Mouse (Mus musculus) spleen, adult 10 weeks (tissue): ENCODE measurements around the gene Zfp952. TPM values are rescaled to one million over a fixed set of nuclear protein-coding genes. Genes with fewer than 3 reads are reported as not detected.

Experiments
- polyA plus RNA-seq: library from polyadenylated mRNA; stranded (reverse); fragments of 350-450 nt; fragmentation: Illumina TruSeq; extraction: RNeasy Lipid Tissue Mini Kit (QIAGEN cat#74804); gene quantifications from one replicate; pipeline ENCODE4 v1.2.3, GENCODE M21; 2015; ENCODE audit warnings: low replicate concordance; ENCODE audit not compliant: insufficient read depth

Gene Zfp952
- polyA plus RNA-seq = 36.4 TPM

GRCm38 (mm10) chr17:32992699-32993474, at the start of gene Zfp952:
Zfp952 (plus strand) TSS chr17:32993129.

GRCm38 (mm10) chr17:32947215-32947914, 45.6 kb upstream of the Zfp952 start, which contains the start of gene Cyp4f13:
Cyp4f13 (minus strand) TSS chr17:32947402.

GRCm38 (mm10) chr17:32965623-32966290, 27.2 kb upstream of the Zfp952 start, which contains the start of gene Zfp472:
Zfp472 (plus strand) TSS chr17:32965814.

GRCm38 (mm10) chr17:33032900-33033891, 40.3 kb downstream of the Zfp952 start, which contains the start of gene Zfp763:
Zfp763 (minus strand) TSS chr17:33033402.

Other genes with a start within 250 kb of the Zfp952 start
- 82.0 TPM for gene Zfp871, start 204.8 kb upstream of the Zfp952 start, polyA plus RNA-seq
- gene Zfp811, start 183.2 kb upstream of the Zfp952 start, polyA plus RNA-seq = 1.0 TPM
- gene Zfp799, start 162.9 kb upstream of the Zfp952 start, polyA plus RNA-seq = 11.3 TPM
- gene Zfp870, start 101.5 kb upstream of the Zfp952 start, polyA plus RNA-seq = 13.0 TPM
- not detected for gene Cyp4f14, start 75.8 kb upstream of the Zfp952 start, polyA plus RNA-seq
- gene Cyp4f13, start 45.7 kb upstream of the Zfp952 start, polyA plus RNA-seq = 40.5 TPM
- gene Zfp472, start 27.3 kb upstream of the Zfp952 start, polyA plus RNA-seq = 28.0 TPM
- 7.5 TPM for gene Zfp763, start 40.3 kb downstream of the Zfp952 start, polyA plus RNA-seq
- gene 4921501E09Rik, start 74.9 kb downstream of the Zfp952 start, polyA plus RNA-seq = not detected
- 8.2 TPM for gene Zfp563, start 96.2 kb downstream of the Zfp952 start, polyA plus RNA-seq
- gene Morc2b, start 146.6 kb downstream of the Zfp952 start, polyA plus RNA-seq = not detected
- gene Olfr55, start 175.3 kb downstream of the Zfp952 start, polyA plus RNA-seq = not detected
- gene Olfr239, start 198.2 kb downstream of the Zfp952 start, polyA plus RNA-seq = not detected
- not detected for gene Olfr1564, start 228.6 kb downstream of the Zfp952 start, polyA plus RNA-seq